Mouse (Mus musculus): Measurements from ENCODE around the gene Nup160.

The Nup160 gene

GRCm38 (mm10) chr2:90677007-90677406 is at the start of gene Nup160:
Nup160 (plus strand) TSS chr2:90677215.
- no peak for DNase-seq (ENCODE audit: low read depth, low spot score)

GRCm38 (mm10) chr2:90628261-90628660 is 48.8 kb upstream of the Nup160 start:
- DNase-seq (ENCODE audit: low read depth, low spot score) = no peak

GRCm38 (mm10) chr2:90629552-90629951 is 47.5 kb upstream of the Nup160 start:
- no peak for DNase-seq (ENCODE audit: low read depth, low spot score)

GRCm38 (mm10) chr2:90631938-90632733 is 44.9 kb upstream of the Nup160 start:
- DNase-seq (ENCODE audit: low read depth, low spot score) = peak; percentile 27

- DNase-seq (ENCODE audit: low read depth, low spot score) = no peak
Measured at GRCm38 (mm10) chr2:90634671-90635070, 42.3 kb upstream of the Nup160 start.

- no peak for DNase-seq (ENCODE audit: low read depth, low spot score)
Measured at GRCm38 (mm10) chr2:90635085-90635723, 41.8 kb upstream of the Nup160 start.

GRCm38 (mm10) chr2:90636853-90637252 is 40.2 kb upstream of the Nup160 start:
- peak; percentile 42 for DNase-seq (ENCODE audit: low read depth, low spot score)

GRCm38 (mm10) chr2:90638986-90639746 is 37.8 kb upstream of the Nup160 start:
- DNase-seq (ENCODE audit: low read depth, low spot score) = no peak

- no peak for DNase-seq (ENCODE audit: low read depth, low spot score)
Measured at GRCm38 (mm10) chr2:90639747-90640699, 37.0 kb upstream of the Nup160 start.

GRCm38 (mm10) chr2:90641007-90641709 is 35.9 kb upstream of the Nup160 start:
- DNase-seq (ENCODE audit: low read depth, low spot score) = no peak

GRCm38 (mm10) chr2:90641710-90642039 is 35.3 kb upstream of the Nup160 start:
- no peak for DNase-seq (ENCODE audit: low read depth, low spot score)

GRCm38 (mm10) chr2:90647084-90647483 is 29.9 kb upstream of the Nup160 start:
- DNase-seq (ENCODE audit: low read depth, low spot score) = no peak

- no peak for DNase-seq (ENCODE audit: low read depth, low spot score)
Measured at GRCm38 (mm10) chr2:90649405-90649804, 27.6 kb upstream of the Nup160 start.

- DNase-seq (ENCODE audit: low read depth, low spot score) = no peak
Measured at GRCm38 (mm10) chr2:90649965-90650364, 27.1 kb upstream of the Nup160 start.

GRCm38 (mm10) chr2:90652101-90652500 is 24.9 kb upstream of the Nup160 start:
- no peak for DNase-seq (ENCODE audit: low read depth, low spot score)

- DNase-seq (ENCODE audit: low read depth, low spot score) = no peak
Measured at GRCm38 (mm10) chr2:90652993-90653392, 24.0 kb upstream of the Nup160 start.

GRCm38 (mm10) chr2:90655449-90655848 is 21.6 kb upstream of the Nup160 start:
- no peak for DNase-seq (ENCODE audit: low read depth, low spot score)

- no peak for DNase-seq (ENCODE audit: low read depth, low spot score)
Measured at GRCm38 (mm10) chr2:90658613-90659012, 18.4 kb upstream of the Nup160 start.

GRCm38 (mm10) chr2:90659016-90659415 is 18.0 kb upstream of the Nup160 start:
- no peak for DNase-seq (ENCODE audit: low read depth, low spot score)

GRCm38 (mm10) chr2:90659639-90660038 is 17.4 kb upstream of the Nup160 start:
- no peak for DNase-seq (ENCODE audit: low read depth, low spot score)

GRCm38 (mm10) chr2:90660947-90661346 is 16.1 kb upstream of the Nup160 start:
- no peak for DNase-seq (ENCODE audit: low read depth, low spot score)

Data from ES-CJ7 (cell line).